Mouse (Mus musculus): ENCODE results near the gene Lrp1.

The Lrp1 gene

GRCm38 (mm10) chr10:127520714-127521357, 100.1 kb downstream of the Lrp1 start:
- DNase-seq (ENCODE audit: low spot score in 2 of 2), result no peak

DNA sequence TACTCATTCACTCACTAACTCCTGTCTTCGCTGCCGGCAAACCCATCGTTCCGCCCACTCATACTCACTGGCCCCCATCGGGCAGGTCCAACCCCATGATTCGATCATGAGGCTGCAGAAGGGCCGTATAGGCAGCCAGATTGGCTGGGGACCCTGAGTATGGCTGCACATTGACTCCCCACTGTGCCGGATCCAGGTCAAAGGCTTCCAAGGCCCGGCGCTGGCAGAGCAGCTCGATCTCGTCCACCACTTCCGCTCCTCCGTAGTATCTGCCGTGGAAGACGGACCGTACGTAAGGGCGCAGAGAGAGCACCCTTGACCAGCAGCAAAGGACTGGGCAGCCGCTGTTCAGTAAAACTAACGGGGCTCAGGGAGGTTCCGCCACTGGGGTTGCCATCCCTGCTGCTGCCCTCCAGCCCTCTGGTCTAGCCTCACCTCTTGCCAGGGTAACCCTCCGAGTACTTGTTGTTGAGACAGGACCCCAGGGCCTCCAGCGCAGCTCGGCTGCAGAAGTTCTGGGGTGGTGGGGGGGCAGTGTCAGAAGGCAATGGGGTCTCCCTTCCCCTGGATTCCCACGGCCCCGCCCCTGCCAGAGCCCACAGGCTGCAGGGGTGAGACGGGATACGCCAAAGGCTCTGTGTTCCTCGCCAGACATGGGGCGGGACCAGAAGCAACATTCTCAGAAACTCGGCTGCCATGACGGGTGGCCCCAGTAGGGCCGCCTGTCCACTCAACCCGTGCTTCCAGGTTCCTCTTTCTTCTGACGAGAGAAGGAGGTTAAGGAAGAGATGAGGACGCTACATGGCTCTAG, 100.8 kb downstream of the Lrp1 start:
- no peak for DNase-seq (ENCODE audit: low spot score in 2 of 2)

DNA sequence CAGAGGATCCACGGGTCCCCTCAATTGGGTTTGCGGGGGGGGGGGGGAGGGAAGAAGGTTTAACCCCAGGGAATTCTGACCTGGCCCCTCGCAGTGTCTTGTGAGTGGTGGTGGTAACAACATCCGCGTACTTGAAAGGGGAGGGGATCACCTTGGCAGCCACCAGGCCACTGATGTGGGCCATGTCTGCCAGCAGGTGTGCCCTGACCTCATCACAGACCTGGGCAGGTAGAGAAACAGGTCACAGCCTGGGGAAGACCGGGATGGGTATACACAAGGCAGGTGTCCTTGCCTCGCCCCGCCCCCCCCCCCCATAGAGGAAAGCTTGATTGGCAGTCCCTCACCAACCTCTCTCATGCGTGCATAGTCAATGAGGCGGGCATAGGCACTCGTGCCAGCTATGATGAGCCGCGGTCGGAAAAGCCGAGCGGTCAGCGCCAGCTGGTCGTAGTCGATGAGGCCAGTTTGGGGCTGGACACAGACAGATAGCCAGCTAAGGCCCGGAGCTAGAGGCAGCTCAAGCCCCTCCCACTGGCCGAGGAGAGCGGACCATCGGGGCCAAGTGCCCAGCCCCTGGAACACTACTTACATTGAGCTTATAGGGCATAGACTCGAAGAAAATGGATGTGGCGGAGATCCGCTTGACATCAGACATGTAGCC, 101.8 kb downstream of the Lrp1 start:
- DNase-seq (ENCODE audit: low spot score in 2 of 2), result no peak

DNA sequence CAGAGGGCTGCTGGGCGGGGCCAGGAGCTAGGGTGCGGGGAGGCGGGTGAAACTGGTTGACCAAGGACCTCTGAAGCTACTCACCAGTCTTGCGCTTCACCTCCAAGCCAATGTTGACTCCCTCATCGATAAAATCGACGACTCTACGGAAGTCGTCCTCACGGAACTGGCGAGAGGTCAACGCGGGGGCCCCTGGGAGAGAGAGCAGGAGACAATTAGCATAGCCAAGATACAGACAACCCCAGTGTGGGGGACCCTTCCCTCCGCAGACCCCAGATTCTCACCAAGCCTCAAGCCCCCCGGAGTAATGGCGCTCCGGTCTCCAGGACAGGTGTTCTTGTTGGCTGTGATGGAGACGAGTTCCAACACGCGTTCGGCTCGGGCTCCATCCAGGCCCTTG, 103.0 kb downstream of the Lrp1 start:
- DNase-seq (ENCODE audit: low spot score in 2 of 2), result no peak

DNA sequence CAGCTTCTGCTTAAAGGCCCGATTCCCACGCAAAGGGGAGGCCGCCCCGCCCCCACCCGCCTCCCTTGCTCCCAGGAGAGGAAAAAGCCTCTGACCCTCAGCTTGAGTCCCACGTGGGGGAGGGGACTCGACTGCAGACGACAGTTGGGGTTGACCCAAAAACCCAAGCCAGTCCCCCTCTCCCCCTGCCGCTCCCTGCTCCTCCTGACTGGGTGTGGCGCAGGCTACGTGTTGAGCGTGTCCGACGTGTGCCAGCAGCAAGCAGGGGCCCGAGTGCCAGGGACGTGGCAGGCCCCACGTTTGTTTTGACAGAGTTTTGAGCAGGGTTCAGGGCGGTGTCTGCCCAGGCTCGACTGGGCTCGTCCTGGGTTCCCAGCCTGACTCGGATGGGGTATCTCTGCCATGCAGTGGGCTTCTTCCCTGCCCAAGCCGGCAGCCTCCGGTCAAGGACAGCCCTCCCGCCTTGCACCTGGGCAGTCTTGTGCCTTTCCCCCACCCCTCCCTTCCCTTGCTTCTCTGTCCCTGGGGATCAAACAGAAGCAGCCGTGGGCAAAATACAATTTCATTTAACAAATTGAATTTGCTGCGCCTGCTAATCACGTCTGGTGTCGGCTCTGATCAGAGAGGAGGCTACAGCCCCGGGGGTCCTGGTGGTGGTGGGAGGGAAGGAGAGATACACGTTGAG, 104.2 kb downstream of the Lrp1 start:
- DNase-seq (ENCODE audit: low spot score in 2 of 2), result no peak

DNA sequence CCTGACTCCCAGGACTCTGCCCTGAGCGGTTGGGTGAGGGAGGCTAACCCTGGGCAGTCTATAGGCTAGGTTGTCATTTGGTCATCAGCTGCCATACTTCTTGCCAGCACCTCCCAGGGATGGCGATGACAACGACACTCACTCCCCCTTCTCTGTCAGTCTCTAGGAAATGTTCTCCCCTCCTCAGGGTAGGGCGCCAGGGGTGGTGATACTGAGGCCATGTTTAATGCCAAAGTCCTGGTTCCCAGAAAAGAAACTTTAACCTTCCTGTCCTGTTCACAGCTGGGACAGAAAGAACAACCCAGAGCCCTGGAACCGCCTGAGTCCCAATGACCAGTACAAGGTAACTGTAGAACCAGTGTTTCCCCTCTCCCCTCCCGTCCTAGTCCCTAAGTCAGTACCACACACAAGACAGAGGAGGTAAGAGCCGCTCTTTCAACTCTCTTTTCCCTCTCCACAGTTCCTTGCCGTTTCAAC, 104.9 kb downstream of the Lrp1 start:
- DNase-seq (ENCODE audit: low spot score in 2 of 2), result no peak

DNA sequence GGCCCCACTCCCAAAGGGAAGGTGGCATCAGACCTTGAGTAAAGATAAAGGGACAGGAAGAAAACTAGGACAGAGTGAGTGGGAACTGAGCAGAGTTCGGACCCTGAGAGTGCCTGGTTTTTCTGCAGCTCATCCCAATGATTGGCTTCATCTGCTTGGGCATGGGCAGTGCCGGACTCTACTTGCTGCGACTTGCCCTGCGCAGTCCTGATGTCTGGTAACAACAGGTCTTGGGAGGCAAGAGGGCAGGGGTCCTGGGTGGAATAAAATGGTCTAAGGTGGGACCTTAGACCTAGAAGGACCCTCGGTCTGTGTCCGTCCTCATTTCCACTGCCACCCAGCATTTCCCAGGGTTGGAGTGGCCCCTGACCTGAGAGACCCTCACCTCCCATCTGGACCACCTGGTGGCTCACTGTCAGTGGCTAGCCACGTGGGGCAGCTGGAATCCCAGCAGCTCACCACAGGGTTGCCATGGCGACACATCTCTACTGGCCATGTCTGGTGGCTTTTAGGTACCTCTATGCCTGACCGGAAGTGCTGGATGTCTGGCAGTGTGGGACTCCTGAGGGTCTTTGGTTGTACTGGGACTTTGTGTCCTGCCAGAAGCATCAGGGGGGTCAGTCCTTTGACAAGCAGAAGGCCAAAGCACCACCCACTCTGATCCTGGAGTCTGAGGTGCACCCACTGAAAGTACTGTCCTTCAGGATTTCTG, 105.5 kb downstream of the Lrp1 start:
- DNase-seq (ENCODE audit: low spot score in 2 of 2), result no peak

GRCm38 (mm10) chr10:127514764-127515163, 106.2 kb downstream of the Lrp1 start, which contains the start of gene Ndufa4l2:
Gene Ndufa4l2, plus strand, starts transcription at chr10:127514967.
- DNase-seq (ENCODE audit: low spot score in 2 of 2), result no peak

GRCm38 (mm10) chr10:127514111-127514698, 106.7 kb downstream of the Lrp1 start:
- no peak for DNase-seq (ENCODE audit: low spot score in 2 of 2)

- no peak for DNase-seq (ENCODE audit: low spot score in 2 of 2)
Measured at GRCm38 (mm10) chr10:127513501-127514091, 107.4 kb downstream of the Lrp1 start.

DNA sequence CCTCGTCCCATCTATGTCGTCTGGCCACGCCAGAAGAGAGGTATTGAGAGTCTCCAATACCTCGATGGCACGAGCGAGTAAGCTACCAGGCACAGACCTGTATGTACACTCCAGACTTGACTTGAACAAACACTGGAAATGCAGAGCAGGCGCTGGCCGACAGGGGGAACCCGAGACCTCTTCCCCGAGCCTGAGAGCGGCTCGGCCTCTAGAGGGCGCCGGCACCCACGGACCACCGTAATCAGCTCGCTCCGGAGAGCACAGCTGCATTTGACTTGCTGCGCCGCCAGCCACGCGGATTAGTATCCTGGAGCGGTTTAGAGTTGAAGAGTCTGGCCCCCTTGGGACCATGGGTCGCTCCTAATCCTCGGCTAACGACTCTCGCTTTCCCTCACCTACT, 108.1 kb downstream of the Lrp1 start:
- DNase-seq (ENCODE audit: low spot score in 2 of 2), result peak; percentile 90 to 95

DNA sequence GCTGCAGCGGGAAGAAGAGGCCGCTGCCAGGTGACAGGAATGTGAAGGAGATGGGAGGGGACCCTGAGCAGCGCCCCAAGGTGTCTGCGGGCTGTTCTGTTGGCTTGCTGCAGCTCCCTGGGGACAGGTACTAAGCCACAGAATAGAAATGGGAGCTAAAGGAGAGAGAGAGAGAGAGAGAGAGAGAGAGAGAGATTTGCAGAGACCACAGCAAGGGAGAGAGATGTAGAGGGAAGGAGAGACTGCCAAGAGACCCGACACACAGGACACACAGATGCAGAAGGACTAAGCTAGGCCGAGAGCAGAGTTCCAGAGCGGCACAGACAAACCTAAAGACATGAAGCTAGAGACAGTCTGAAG, 108.7 kb downstream of the Lrp1 start:
- DNase-seq (ENCODE audit: low spot score in 2 of 2), result no peak

DNA sequence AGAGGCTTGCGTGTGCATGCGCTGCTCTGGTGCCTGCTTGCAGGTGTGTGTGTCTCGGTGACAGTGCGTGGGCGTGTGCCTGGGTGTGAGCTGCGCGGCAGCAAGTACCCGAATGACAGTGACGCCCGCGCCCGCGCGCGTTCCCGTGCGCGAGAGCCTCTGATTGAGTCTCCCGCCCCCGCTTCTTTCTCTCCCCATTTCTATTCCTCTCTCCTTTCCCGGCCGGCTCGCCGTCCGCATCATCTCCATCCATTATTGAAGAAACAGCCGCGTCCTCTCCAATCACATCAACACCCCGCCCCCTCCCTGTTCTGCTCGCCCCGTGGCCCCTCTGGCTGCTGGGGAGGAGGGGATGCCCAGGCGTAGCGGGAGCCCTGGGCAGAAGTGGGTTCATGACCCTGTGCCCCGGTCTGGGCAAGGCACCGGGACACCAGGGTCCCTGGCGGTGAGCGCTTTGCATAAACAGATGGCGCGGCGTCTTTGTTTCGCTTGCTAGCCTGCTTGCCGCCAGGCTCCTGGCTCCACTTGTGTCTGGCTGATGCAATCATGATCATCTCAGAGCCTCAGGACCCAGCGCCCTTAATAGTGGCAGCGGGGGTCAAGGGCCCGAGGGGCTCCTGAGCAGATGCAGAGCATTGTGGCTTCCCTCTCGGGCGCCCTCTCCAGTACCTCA, 109.2 kb downstream of the Lrp1 start:
- DNase-seq (ENCODE audit: low spot score in 2 of 2), result peak; percentile 77 to 87

DNA sequence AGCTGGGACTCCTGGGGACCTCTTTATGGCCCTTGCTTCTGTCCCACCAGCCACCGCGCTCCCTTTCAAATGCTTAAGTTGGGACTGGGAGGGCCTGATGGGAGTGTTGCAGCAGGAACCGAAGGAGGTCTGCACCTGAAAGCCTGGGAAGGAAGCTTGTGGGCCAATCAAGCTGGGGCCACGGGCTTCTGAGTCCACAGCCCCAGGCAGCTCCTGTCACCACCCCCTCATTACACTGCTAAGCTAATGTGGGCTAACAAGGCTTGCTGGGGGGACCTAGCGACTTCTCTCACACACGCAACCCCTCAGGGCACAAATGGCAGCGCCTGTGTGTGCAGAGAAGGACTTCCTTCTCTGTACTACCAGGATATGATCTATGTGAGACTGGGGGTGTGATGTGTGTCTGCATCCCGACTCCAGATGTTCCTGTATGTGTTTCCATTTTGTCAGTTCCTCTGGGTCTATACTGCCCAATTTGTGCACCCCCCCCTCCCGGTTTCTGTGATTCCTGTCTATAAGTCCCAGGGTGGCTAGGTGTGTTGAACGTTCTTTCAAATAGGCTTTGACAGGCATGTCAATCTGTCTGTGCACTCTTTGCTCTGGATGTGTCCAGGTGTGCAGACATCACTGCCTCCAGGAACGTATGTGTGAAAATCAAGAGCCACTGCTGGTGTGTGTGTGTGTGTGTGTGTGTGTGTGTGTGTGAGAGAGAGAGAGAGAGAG, 109.9 kb downstream of the Lrp1 start:
- DNase-seq (ENCODE audit: low spot score in 2 of 2), result no peak

GRCm38 (mm10) chr10:127509837-127510701, 110.9 kb downstream of the Lrp1 start:
- DNase-seq (ENCODE audit: low spot score in 2 of 2), result no peak

DNA sequence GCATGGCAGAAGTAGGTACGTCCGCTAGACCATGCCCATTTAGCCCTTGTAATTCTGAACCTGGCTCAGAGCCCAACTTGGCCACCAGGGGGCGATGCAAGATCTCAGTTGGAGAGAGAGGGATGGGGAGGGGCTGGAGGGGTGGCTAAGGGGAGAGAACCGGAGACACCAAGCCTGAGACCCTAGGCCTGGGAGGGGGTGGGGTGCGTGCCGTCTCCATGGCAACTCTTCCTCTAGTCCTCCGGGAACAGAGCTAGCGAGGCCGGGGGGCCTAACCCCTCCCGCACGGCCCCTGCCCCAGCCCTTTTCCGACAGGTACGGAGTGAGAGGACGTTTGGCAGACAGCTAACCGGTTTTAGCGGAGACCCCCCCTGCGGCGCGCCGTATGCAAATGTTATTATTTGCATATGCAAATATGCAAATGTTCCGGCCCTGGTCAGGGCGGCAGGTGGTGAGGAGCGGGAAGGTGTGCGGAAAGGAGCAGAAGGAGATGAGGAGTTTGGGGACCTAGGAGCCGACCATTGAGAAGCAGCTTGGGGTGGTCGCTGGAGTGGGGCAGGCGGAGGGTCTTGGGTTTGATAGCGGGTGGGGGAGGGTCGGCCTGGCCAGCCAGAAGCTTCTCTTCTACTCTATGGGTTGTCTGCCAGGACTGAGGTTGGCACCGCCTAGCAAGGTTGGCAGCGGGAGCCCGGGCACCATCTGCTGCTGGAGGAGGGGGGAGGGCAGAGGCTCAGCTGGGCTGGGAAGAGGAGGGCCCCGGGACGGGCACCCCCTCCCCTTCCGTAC, 111.7 kb downstream of the Lrp1 start:
- DNase-seq (ENCODE audit: low spot score in 2 of 2), result peak; percentile 72 to 86

- DNase-seq (ENCODE audit: low spot score in 2 of 2), result peak; percentile 69 to 70
Measured at GRCm38 (mm10) chr10:127508239-127508638, 112.7 kb downstream of the Lrp1 start.

Data from frontal cortex, postnatal 14 days (tissue).